Mouse (Mus musculus): Measurements from ENCODE around the gene Nudt1.

Gene Nudt1

GRCm38 (mm10) chr5:140382688-140383087 lies 61.2 kb downstream of the Nudt1 start:
- no peak for DNase-seq (ENCODE audit: inconsistent ontology term)

- peak; percentile 84 for DNase-seq (ENCODE audit: inconsistent ontology term)
These were observed 62.1 kb downstream of the Nudt1 start for GRCm38 (mm10) chr5:140383559-140383958.

GRCm38 (mm10) chr5:140384462-140384861 lies 63.0 kb downstream of the Nudt1 start:
- no peak for DNase-seq (ENCODE audit: inconsistent ontology term)

GRCm38 (mm10) chr5:140387236-140387635 lies 65.8 kb downstream of the Nudt1 start:
- no peak for DNase-seq (ENCODE audit: inconsistent ontology term)

All from Muller cell, postnatal 12 days (primary cell).